8 mouse cellular contexts compared by ENCODE assay signal in genomic region chr11:69837952-69838713, GRCm38 (mm10). TPM values are rescaled to one million over a fixed set of nuclear protein-coding genes. Genes with fewer than 3 reads are reported as not detected.
DNase-seq lines count a peak whose midpoint lies in the region; ATAC-seq and TF ChIP-seq lines count a peak whose summit lies in the region.

Tmem256 (plus strand) TSS chr11:69838514.

- ATAC-seq in kidney, embryonic 14.5 days (ENCODE audit: low FRiP score, low TSS enrichment): peak; percentile 90
- ATAC-seq in limb, embryonic 15.5 days (ENCODE audit: insufficient number of reproducible peaks, low FRiP score, low TSS enrichment, low read depth): peak; percentile 91

- H3K27me3 ChIP-seq in kidney, embryonic 14.5 days (ENCODE audit: control insufficient read depth, insufficient read depth, low read length): 0 out of 2 replicates have a peak, but pooled peaks cover 2% of the 10 kb centered on the region
- H3K27me3 ChIP-seq in limb, embryonic 15.5 days: no peaks in the 10 kb centered on the region

- H3K4me3 ChIP-seq in bone marrow macrophage, adult 2 months (ENCODE audit: insufficient read depth, low read length): peak within 1 kb of the TSS; percentile 74
- peak within 1 kb of the TSS; percentile 76 for H3K4me3 ChIP-seq in embryonic fibroblast, embryonic 13.5 days (ENCODE audit: insufficient read depth, low read length)
- H3K4me3 ChIP-seq in kidney, embryonic 14.5 days (ENCODE audit: low read length): peak within 1 kb of the TSS; percentile 73
- peak within 1 kb of the TSS; percentile 70 for H3K4me3 ChIP-seq in limb, embryonic 15.5 days

- WGBS in kidney, embryonic 14.5 days: under 1% methylated on average over 34 of the region's 34 CpGs
- under 1% methylated on average over 34 of the region's 34 CpGs for WGBS in limb, embryonic 15.5 days

- TF ChIP-seq POLR2A in bone marrow macrophage, adult 2 months (IDR thresholded peaks at IDR 0.05; ENCODE audit: borderline replicate concordance, low read depth, low read length): no peak
- peak; percentile 79 for TF ChIP-seq POLR2A in embryonic fibroblast, embryonic 13.5 days (IDR thresholded peaks at IDR 0.05; ENCODE audit: low read depth, low read length)

- TF ChIP-seq CTCF in bone marrow macrophage, adult 2 months (IDR thresholded peaks at IDR 0.05; ENCODE audit: low read depth, low read length): no peak
- TF ChIP-seq CTCF in embryonic fibroblast, embryonic 13.5 days (IDR thresholded peaks at IDR 0.05; ENCODE audit: borderline replicate concordance, insufficient read depth, low read length): no peak

- H3K27ac ChIP-seq in bone marrow macrophage, adult 2 months (ENCODE audit: insufficient read depth, low read depth, low read length): peak within 1 kb of the TSS; percentile 62
- H3K27ac ChIP-seq in embryonic fibroblast, embryonic 13.5 days (ENCODE audit: insufficient read depth, low read length): peak within 1 kb of the TSS; percentile 35
- peak within 1 kb of the TSS; percentile 83 for H3K27ac ChIP-seq in kidney, embryonic 14.5 days (ENCODE audit: low read depth, low read length)
- H3K27ac ChIP-seq in limb, embryonic 15.5 days: peak within 1 kb of the TSS; percentile 94

- H3K36me3 ChIP-seq in kidney, embryonic 14.5 days (ENCODE audit: control insufficient read depth, insufficient read depth, low read length): peaks cover 4% of the 10 kb centered on the region; the same call in 1 of the 2 replicates
- no peaks in the 10 kb centered on the region; the same call in 1 of the 2 replicates for H3K36me3 ChIP-seq in limb, embryonic 15.5 days

- H3K9me3 ChIP-seq in kidney, embryonic 14.5 days (ENCODE audit: control insufficient read depth, low read length): no peaks in the 10 kb centered on the region
- H3K9me3 ChIP-seq in limb, embryonic 15.5 days: no peaks in the 10 kb centered on the region

- peak within 1 kb of the TSS; percentile 79 for H3K9ac ChIP-seq in kidney, embryonic 14.5 days (ENCODE audit: low read depth, low read length)
- H3K9ac ChIP-seq in limb, embryonic 15.5 days: peak within 1 kb of the TSS; percentile 68

- H3K4me2 ChIP-seq in kidney, embryonic 14.5 days (replicated peaks; ENCODE audit: low read depth, low read length): peak within 1 kb of the TSS; percentile 98
- H3K4me2 ChIP-seq in limb, embryonic 15.5 days: peak within 1 kb of the TSS; percentile 89

- peak; percentile 99 for DNase-seq in A20 (ENCODE audit: low read depth, low spot score)
- peak; percentile 98 to 99 for DNase-seq in heart, adult 9 months (ENCODE audit: low spot score in 2 of 2)
- peak; percentile 90 to 91 for DNase-seq in monocyte, adult 2 months (ENCODE audit: low read depth in 1 of 2, low spot score in 2 of 2)
- peak; percentile 92 to 96 for DNase-seq in spleen, postnatal 36 days (ENCODE audit: low spot score in 2 of 2)

- H3K4me1 ChIP-seq in bone marrow macrophage, adult 2 months (ENCODE audit: control insufficient read depth, insufficient read depth, low read length): peaks cover 10% of the 10 kb centered on the region
- peaks cover 3% of the 10 kb centered on the region; the same call in 1 of the 2 replicates for H3K4me1 ChIP-seq in embryonic fibroblast, embryonic 13.5 days (ENCODE audit: control insufficient read depth, insufficient read depth, low read length)
- H3K4me1 ChIP-seq in kidney, embryonic 14.5 days (ENCODE audit: control insufficient read depth, insufficient read depth, low read length): peaks cover 46% of the 10 kb centered on the region
- H3K4me1 ChIP-seq in limb, embryonic 15.5 days: peaks cover 43% of the 10 kb centered on the region

RNA-seq across cellular contexts. Expression of gene Tmem256, which starts in this region (rescaled TPM):
- polyA plus RNA-seq in bone marrow macrophage, adult 2 months (2012; ENCODE audit: insufficient read depth, insufficient read length, missing spikeins): 253 and 279 TPM in 2 replicates
- 72.1 and 94.8 TPM in 2 replicates for polyA plus RNA-seq in embryonic fibroblast, embryonic 13.5 days (2011; ENCODE audit: insufficient read length, low read depth, missing spikeins)
- polyA plus RNA-seq in kidney, embryonic 14.5 days (2014; fragmentation: Nextera tagmentation; extraction: Ambion mirVana): 354 and 512 TPM in 2 replicates
- 325 and 365 TPM in 2 replicates for polyA plus RNA-seq in limb, embryonic 15.5 days (2015; fragmentation: Nextera tagmentation; extraction: Ambion mirVana)

Comparison
In these comparisons a context has a peak if more than half of its experiments do, and no peak if none do; other contexts are left out.
1. Peak in every context shown above with its lines: DNase-seq, ATAC-seq, H3K4me3 ChIP-seq and H3K27ac ChIP-seq.
2. H3K27ac ChIP-seq: peak in every context shown above with its lines; median percentile 94 in limb, embryonic 15.5 days; 83 in kidney, embryonic 14.5 days; 62 in bone marrow macrophage, adult 2 months; 35 in embryonic fibroblast, embryonic 13.5 days.